Mouse (Mus musculus) olfactory bulb, adult 2 months (tissue): ENCODE data around the gene Zbtb8b.

Experiments
- CTCF ChIP-seq: fragments of 200-500 bp; IDR thresholded peaks from 2 replicates; pipeline ENCODE4 v1.5.1; 2012; ENCODE audit warnings: low read depth, mild to moderate bottlenecking, low read length, moderate library complexity; ENCODE audit not compliant: insufficient read depth
- POLR2A ChIP-seq: fragments of 200-500 bp; IDR thresholded peaks from 2 replicates; pipeline ENCODE4 v1.6.1; 2012; ENCODE audit warnings: mild to moderate bottlenecking, low read depth, low read length, moderate library complexity; ENCODE audit not compliant: insufficient read depth

DNA sequence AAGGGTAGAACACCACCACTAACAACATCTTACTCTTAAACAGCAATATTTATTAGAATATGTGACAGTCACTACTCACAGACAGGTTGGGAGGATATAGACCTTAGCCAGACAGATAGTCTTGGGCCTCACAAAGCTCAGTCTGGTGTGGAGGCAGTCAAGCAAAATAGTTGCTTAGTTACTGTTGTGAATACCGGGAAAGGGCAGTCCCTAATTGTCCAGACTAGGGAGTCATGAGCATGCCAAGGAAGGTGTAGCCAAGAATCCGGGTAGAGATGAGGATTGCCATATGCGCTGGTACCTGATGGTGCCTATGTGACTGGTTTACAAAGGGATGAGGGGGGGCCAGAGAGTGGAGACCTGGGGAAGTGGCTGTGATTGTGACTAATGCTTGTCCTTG is 21.5 kb upstream of the Zbtb8b start:
- no peak for TF ChIP-seq CTCF
- TF ChIP-seq POLR2A = no peak
